Mouse (Mus musculus): ENCODE data around the gene Zfp423.

- TF ChIP-seq CTCF (IDR thresholded peaks at IDR 0.05; ENCODE audit: insufficient read depth, low read length) (no peak), POLR2A (IDR thresholded peaks at IDR 0.05; ENCODE audit: borderline replicate concordance, extremely low read depth, low read depth, low read length) (0 out of 2 replicates have a peak, but pooled peaks have one; percentile 22)
Observed at GRCm38 (mm10) chr8:87958451-87959319, 710 bp downstream of the Zfp423 start.
